Mouse (Mus musculus): ENCODE data around the gene Rcc1.

DNA sequence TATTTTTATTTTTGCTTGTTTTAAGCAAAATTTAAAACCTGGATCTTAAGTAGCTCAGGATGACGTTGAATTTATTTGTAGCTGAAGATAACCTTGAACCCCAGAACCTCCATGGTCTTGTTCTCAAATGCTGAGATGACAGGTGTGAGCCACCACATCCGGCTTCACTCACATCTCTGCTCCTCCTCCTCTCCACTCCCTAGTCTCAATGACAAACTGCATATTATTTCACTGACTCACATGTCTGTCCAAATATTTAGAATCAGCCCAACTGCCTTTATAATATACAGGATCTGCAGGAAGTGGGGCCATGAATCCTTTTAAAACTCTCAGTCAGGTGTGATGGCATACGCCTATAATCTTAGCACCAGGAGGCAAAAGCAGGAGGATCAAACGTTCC lies 35.9 kb upstream of the Rcc1 start:
- no peak for TF ChIP-seq POLR2A (IDR thresholded peaks at IDR 0.05; ENCODE audit: low read depth, low read length)
- TF ChIP-seq CTCF (IDR thresholded peaks at IDR 0.05; ENCODE audit: extremely low read depth, insufficient read depth, insufficient read length, insufficient replicate concordance): no peak

Measured in spleen, adult 2 months (tissue).